Mouse (Mus musculus) WW6 (cell line): Measurements from ENCODE around the gene Trim52.
"Not testable (repeated sequence)": the region's sequence is repeated elsewhere in the genome, so short reads cannot be mapped to it uniquely, and the experiment has no call there.

Source experiments
- DNase-seq: peaks from one replicate; pipeline ENCODE4 v3.0.0-alpha.2; 2013; ENCODE audit warnings: low read depth, low spot score

Trim52 gene

DNA sequence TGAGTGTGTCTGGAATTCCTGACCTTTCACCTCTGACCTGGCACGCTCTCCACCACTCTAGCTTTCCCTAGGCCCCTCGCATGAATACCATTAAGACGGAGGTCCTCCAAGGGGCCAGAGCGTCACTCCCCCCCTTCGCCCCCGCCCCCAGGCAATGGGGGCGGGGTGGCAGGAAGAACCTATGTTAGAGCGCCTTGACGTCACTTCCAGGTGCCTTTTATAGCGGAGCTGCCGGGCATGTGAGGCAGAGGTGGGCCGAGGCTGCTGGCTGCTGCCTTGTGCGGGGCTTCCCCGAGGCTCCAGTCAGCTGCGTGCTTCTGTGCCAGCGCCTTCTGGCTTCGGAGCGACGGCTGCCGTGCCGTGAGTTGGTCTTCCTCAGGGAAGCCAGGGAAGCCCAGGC lies at the start of gene Trim52:
Gene Trim52, plus strand, starts transcription at position 219 of the 400 bp plus-strand sequence.
- DNase-seq: no peak

DNA sequence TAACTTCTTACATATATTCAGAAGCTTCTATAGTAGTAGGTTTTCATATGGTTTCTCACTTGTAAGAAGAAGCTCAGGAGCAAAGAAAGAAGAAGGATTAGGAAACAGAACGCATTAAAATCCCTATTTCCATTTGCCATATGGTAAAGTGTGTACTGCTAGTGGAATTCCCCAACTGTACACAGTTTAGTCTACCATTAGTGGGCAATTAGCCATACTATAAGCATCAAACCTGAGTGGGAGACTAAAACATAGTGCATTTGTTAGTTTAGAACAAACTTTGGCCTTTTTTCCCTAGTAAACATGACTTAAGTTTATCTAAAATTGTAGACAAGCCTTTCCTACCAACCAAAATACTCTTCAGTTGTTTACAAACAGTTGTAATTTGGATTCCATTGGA lies 33.4 kb upstream of the Trim52 start:
- DNase-seq: no peak

DNA sequence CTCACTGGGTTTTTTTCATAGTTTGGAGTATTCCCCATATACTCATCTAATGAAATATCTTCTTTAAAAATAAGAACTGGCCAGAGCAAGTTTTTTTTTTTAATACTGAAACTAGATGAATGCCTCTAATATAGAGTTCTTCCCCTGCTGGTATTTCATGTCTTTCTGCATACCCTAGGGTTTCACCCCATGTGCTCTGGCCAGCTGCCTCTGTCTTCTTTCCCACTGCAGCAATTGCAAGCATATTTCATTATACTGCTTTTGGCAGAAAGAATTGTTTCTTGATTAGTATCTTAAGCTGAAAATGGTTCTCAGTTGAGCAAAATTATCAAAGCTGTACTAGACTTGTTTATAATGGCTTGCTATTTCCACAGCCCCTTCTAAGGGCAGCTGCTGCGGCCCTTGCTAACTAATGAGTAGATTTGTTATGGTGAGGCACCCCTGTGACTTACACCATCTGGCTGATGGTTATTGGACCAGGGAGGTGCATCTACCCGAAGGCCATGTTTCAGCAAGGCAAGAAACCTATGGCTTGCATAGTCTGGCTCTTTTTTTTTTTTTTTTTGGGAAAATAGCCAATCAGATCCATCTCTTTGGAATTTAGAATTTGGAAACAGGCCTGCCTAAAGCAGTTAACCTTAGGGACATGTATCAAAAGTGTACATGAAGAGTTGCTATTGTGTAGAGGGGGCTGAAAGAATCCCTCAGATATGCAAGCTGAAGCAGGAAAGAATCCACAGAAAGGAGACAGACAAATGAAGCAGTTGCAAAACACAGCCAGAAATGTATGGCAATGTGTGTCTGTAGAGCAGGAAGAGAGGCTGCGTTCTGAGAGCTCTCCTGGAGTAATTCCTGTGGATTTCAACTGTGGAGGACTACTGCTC lies 30.6 kb upstream of the Trim52 start:
- no peak for DNase-seq

DNA sequence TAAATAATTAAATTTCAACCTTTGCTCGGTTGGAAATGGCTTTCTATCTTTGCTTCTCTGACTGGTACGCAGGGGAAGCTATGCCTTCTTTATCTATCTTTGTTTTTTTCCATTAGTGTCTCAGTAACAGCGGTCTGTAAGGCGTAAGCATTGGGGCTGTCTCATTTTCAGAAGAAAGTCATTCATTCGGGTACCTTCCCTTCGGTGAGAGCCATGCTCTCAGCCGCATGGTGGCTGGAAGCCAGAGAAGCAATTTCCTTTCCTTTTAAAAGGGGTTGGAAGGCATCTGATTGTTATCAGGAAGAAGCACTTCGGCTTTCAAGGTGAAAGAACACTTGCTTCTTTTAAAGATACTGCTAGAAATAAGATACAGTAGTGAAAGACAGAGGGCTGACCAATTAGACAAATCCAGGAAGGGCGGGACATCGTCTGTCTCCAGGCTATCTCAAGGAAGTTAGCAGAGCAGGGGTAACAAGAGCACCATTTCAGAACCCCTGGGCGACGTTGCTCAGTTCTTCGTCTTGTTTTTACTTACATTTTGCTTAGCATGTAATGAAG lies 17.4 kb upstream of the Trim52 start:
- DNase-seq: no peak

DNA sequence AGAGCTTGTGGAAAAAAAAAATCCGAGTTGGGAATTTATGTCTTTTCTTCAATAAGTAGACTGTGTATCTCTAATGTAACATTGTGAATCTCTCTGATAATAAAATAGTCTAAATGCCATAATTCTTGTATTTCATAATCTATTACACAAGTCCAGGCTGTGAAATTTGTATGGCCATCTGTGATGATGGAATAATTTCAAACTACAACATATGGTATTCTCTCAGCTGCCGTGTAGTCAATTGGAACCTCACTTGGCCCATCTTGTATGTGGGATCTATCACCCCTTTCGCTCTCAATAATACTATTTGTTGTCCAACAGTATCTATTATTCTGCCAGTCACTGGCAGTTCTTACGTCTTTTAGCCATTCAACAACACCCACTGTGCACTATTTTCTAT lies 9.2 kb upstream of the Trim52 start:
- DNase-seq: no peak

DNA sequence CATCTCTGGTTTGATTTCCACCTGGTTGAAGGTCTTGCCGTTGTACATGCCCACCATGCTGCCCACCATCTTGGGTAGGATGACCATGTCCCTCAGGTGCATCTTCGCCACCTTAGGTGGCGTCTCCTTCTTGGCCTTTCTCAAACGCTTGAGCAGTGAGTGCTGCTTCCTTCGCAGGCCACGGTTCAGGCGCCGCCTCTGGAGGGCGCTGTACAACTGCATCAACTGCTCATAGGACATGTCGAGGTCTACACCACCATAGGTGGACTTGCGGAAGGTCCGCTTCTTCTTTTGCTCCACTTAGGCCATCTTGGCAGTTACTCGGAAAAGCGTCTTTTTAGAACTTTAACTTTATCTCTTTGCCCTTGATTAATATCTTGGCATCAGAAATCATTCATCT lies 5.1 kb upstream of the Trim52 start:
- DNase-seq: no peak

DNA sequence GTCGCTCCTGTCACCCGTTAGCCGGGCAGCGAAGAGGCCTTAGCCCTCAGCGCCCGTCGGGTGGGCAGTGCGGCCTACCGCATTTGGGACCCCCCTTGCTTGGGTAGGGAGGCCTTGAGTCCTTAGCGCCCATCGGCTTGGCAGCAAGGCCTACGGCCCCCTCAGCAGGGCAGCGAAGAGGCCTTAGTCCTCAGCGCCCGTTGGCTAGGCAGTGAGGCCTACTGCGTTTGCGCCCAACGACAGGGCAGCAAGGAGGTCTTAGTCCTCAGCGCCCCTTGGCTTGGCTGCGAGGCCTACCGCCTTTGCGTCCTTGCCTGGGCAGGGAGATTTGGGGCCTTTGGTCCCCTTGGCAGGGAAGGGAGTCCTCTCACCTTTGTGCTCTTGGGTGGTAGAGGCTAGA lies 427 bp downstream of the Trim52 start:
- no peak for DNase-seq

DNA sequence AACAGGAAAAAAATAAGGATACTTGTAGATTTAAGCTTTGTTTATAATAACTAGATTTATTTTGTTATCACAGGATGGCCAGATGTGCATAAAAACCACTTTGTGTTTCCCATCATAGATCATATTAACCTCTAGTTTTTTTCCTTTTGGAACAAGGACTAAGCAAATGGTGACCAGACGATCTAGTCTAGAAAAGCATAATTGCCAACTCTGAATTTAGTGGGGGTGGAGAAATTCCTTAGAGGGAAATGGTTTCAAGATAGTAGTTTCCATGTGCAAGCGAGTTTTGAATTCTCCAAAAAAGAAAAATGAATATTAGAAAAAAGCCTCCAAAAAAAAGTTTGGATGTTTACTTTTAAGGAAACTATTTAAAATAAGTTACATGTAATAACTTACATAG lies 13.4 kb downstream of the Trim52 start:
- DNase-seq: no peak

DNA sequence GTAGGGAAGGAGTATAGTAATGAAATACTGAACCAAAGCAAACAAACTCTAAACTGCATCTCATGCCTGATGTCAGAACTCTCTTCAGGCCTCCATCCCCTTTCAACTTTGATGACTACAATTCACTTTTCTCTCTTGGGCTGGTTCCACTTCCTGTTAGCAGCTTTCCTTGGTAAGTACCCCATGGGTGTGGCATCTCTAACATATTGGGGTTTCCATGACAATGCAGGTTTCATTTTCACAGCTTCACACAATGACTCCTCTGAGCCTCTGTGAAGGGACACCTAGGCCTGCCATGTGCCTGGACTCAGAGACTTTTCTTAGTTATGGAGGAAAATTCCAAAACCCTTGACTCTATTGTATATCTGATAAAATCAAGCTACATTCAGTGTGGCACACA lies 30.3 kb downstream of the Trim52 start:
- DNase-seq: no peak

DNA sequence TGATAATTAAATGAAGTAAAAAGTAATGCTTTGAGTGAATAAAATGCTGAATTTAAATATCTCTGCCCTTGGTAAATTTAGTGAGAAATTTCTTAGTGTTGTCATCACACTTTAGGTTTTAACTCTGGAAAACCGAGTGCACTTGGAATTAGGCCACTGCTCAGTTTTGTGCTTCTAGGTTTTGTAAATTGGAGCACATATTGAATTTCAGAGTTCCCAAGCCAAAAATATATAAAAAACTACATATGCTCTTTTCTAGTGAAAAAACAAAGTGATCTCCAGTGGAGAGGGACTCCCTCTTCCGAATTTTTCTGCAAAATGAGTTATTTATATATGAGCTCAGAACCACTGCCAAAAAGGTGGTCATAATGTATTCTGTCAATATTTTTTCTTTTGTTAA lies 45.2 kb downstream of the Trim52 start:
- DNase-seq: no peak

DNA sequence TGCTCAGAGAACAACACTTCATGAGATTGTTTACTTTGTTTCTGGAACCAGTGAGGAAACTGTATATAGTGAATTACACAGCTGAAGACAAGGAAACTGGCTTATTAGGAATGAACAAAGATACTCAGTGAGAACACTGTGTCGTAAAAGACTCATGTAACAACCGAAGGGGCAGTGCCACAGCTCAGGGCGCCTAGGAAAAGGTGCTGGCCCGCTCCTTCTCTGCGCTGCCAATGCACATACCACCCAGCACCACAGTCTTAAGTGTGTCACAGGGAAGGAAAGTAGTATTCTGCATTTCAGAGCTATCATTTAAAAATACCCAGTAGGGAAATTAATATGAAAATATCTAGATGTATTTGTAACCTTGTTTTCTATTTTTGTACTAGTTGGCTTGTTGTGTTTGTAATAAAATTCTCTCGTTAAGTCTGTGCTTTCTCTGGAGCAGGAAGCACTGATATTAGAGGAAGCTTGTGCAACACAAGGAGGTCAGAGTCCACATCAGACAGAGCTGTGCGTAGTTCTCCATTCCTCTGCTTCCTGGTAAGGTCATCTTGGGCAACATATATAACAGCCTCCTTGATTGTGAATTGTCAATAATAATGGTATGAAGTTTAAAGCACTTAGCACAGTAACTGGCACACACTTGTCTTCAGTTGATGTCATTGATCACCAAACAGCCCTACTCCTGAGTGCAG lies 49.0 kb downstream of the Trim52 start:
- no peak for DNase-seq

DNA sequence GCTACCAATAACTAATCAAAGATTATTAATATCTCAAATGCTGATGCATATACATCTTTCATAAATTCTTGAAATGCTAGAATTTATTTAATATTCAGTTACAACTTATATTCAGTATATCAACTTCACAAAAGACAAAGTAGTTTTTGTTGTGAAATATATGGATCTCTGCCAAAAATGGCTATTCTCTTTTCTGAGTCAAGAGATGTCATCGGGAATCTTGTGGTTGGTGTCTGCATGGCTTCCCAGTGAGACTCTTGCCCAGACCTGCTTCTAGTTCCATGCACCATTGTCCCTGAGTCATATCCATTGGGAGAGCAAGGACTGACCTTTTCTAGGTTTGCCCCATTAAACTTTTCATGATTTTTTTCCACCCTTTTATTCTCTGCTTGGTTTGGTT lies 50.5 kb downstream of the Trim52 start:
- DNase-seq: no peak

DNA sequence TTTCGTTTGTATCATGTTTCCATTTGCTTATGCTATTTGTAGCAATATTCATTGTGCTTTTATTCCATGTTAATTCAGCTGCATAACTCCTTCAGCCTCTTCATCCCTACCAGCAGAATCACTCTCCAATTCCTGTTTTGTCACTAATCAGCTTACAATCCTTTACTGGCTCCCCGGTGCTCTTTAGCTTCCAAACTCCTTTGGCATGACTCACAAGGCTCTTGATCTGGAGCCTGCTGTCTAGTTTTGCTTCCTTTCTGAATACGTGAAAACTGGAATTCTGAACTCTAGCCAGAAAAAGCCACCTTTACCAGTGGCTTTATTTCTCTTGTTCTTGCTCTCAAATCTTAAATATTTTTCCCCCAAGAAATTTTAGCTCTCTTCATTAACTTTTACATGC lies 56.3 kb downstream of the Trim52 start:
- DNase-seq: no peak

DNA sequence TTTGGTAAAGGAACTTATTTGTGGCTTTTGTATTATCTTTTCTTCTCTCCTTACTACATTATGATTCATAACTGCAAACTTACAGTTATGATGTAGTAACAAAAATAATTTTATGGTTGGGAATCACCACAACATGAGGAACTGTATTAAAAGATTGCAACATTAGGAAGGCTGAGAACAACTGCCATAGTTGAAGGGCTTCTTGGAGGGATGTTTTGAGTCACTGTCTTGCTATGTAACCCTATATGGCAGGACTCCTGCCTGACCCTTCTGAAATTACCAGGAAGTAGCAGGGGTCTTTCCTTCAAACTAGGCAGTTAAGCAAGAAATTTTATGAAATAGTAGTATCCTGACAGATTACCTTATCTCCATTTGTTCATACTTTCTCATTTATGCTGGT lies 57.2 kb downstream of the Trim52 start:
- no peak for DNase-seq

DNA sequence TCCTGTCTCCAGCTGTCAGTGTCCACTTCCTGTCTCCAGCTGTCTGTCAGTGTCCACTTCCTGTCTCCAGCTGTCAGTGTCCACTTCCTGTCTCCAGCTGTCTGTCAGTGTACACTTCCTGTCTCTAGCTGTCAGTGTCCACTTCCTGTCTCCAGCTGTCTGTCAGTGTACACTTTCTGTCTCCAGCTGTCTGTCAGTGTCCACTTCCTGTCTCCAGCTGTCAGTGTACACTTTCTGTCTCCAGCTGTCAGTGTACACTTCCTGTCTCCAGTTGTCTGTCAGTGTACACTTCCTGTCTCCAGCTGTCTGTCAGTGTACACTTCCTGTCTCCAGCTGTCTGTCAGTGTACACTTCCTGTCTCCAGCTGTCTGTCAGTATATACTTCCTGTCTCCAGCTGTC lies 57.9 kb downstream of the Trim52 start:
- not testable (repeated sequence) for DNase-seq

DNA sequence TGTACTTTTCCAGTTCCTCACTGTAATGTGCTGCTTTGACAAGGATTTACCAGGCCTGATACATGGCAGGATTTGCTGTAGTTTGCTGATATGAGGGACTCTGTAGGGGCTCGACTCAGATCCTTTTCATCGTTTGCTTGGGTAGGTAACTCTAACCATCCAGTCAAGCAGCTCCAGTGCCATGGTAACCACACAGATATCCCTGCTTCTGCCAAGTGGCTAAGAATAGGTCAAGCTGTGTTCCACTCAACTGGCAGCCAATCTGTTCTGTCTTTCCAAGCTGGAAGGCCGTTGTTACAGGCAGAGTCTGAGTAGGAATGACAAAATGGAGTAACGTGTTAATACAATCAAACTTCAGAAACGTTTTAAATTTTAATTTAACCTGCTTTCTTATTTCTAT lies 70.9 kb downstream of the Trim52 start:
- no peak for DNase-seq

DNA sequence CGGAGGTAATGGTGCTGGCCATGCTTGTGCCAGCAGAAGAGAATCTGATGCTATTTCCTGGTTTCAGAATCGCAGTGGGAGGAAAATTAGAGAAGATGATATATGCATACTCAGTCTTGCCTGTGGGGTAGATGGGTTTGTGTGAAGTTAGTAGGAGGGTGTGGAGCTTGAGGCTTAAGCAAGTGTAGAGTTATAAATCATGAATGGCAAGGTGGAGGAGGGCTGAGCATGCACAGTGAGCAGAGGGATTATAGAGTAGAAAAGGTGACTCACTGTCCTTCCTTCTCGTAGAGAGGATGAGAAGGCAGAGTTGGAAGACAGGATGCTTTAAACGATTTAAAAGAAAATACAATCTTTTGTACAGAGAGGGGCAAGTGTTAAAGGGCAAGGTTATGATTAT lies 72.2 kb downstream of the Trim52 start:
- DNase-seq: no peak

DNA sequence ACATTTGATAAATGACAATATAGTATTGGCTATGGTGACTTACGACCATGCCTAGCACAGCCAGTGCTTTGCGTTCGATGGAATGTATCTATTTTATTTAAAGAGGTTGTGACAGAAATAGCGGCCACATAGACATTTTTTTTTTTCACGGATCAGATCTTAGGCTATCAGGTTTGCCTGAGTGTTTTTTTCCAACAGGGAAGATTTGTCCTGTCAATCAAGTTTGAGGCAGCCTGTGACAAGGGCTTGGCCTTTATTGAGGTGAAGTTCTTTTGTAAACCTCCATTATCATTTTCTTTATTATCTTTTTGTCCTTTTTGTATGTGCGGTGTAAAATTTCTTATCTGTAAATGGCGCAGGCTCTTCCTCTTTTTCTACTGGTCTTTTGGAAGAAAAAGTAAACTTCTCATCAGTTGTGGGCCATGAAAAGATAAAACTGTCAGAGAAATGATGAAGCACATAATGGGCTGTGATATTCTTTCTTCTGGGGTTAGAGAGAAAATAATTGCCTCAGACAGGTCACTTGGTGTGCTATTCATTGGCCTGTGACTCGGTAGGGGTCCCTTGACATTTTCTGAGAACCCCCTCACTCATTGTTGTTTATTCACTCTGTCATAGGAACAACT lies 73.2 kb downstream of the Trim52 start:
- DNase-seq: no peak

DNA sequence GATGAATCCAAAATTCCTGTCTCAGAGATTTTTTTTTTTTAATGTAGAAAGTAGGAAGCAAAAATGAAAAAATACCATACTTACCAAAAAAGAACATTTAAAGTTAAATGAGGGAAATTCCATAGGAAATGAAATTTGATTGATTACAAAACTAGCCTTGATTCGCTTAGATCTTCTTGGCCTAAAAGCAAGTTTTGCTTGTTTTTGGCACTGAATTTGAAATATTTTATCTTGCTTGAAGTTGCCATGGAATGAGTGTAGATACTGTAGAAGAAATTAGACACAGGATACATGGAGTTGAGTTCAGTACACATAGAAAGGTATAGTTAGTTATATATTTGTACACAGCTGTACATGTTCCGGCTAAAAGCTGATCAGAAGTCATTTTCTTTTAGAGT lies 73.7 kb downstream of the Trim52 start:
- no peak for DNase-seq

DNA sequence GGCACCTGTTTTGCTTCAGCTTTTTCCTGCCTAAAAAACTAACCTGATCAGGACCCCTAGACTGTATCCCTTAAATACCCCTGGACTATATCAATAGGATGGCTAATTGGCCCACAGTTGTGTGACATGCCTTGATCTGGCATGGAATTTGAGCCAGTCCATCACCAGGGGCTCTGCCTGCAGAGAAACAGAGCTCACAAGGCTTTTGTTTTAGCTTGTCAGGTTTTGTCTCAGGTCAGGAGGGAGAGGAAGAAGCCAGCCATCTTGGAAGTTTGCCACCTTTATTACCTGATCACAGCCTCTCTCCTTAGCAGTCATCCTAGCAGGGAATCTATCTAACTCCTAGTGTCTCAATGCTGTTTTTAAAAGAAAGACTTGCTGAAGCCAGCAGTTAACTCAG lies 74.6 kb downstream of the Trim52 start:
- no peak for DNase-seq

DNA sequence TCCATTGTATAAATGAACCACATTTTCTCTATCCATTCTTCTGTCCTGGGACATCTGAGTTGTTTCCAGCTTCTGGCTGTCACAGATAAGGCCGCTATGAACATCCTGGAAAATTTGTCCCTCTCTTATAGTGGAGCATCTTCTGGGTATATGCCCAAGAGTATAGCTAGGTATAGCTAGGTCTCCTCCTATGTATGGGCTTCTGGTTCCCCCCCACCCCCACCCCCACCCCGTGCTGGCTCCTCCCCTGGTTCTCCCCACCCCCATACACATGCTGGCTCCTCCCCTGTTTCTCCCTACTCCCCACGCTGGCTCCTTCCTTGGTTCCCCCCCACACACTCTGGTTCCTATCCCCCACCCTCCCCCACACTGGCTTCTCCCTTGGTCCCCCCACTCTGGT lies 78.0 kb downstream of the Trim52 start:
- DNase-seq: no peak
